In genomic region chr10:77022301-77023130, GRCm38 (mm10) we compare ENCODE assay signal across 17 mouse cellular contexts. TPM values are rescaled to one million over a fixed set of nuclear protein-coding genes. Genes with fewer than 3 reads are reported as not detected.
DNase-seq lines count a peak whose midpoint lies in the region; ATAC-seq and TF ChIP-seq lines count a peak whose summit lies in the region.
"Had no signal": no experiment of that assay in that cellular context is flagged by ENCODE, and none has a peak within 500 bp of the region (broad histone marks: within the 10 kb centered on the region; RNA-seq: fewer than 3 reads in every experiment).

No protein-coding gene starts in this region.

- no peak overlapping the region for H3K9ac ChIP-seq in liver, postnatal 0 days (replicated peaks)
- H3K9ac ChIP-seq in intestine, embryonic 15.5 days = no peak overlapping the region
- no peak overlapping the region for H3K9ac ChIP-seq in stomach, embryonic 15.5 days
- H3K9ac ChIP-seq: hindbrain, embryonic 12.5 days; limb, embryonic 15.5 days; lung, embryonic 14.5 days had no signal

- no peak overlapping the region for H3K4me3 ChIP-seq in liver, postnatal 0 days (ENCODE audit: low read depth, low read length)
- no peak overlapping the region for H3K4me3 ChIP-seq in intestine, embryonic 15.5 days (replicated peaks)
- H3K4me3 ChIP-seq in stomach, embryonic 15.5 days (replicated peaks) = no peak overlapping the region
- no peak overlapping the region for H3K4me3 ChIP-seq in hindbrain, embryonic 10.5 days
- H3K4me3 ChIP-seq: hindbrain, embryonic 12.5 days; limb, embryonic 15.5 days; midbrain, embryonic 13.5 days; myocyte had no signal

- no peaks in the 10 kb centered on the region for H3K36me3 ChIP-seq in liver, postnatal 0 days (replicated peaks; ENCODE audit: insufficient read depth, low read length)
- H3K36me3 ChIP-seq in intestine, embryonic 15.5 days = no peaks in the 10 kb centered on the region
- H3K36me3 ChIP-seq in stomach, embryonic 15.5 days = no peaks in the 10 kb centered on the region
- H3K36me3 ChIP-seq in hindbrain, embryonic 10.5 days = no peaks in the 10 kb centered on the region
- H3K36me3 ChIP-seq: hindbrain, embryonic 12.5 days; limb, embryonic 15.5 days; midbrain, embryonic 13.5 days had no signal

- ATAC-seq in liver, postnatal 0 days = peak; percentile 88
- ATAC-seq in intestine, embryonic 15.5 days = peak; percentile 74
- ATAC-seq in stomach, embryonic 15.5 days (ENCODE audit: insufficient read depth, low FRiP score, low read depth) = peak; percentile 37

- H3K4me1 ChIP-seq in liver, postnatal 0 days (ENCODE audit: insufficient read depth) = peaks cover 7% of the 10 kb centered on the region
- no peaks in the 10 kb centered on the region for H3K4me1 ChIP-seq in intestine, embryonic 15.5 days (replicated peaks)
- no peaks in the 10 kb centered on the region for H3K4me1 ChIP-seq in stomach, embryonic 15.5 days
- peaks cover 7% of the 10 kb centered on the region for H3K4me1 ChIP-seq in hindbrain, embryonic 10.5 days (replicated peaks)
- H3K4me1 ChIP-seq: hindbrain, embryonic 12.5 days; midbrain, embryonic 13.5 days had no signal

- no peaks in the 10 kb centered on the region for H3K9me3 ChIP-seq in liver, postnatal 0 days (ENCODE audit: low read length)
- H3K9me3 ChIP-seq in intestine, embryonic 15.5 days = no peaks in the 10 kb centered on the region
- H3K9me3 ChIP-seq in stomach, embryonic 15.5 days = no peaks in the 10 kb centered on the region
- H3K9me3 ChIP-seq in hindbrain, embryonic 10.5 days = no peaks in the 10 kb centered on the region
- H3K9me3 ChIP-seq: hindbrain, embryonic 12.5 days; limb, embryonic 15.5 days; midbrain, embryonic 13.5 days had no signal

- peak overlapping the region; percentile 69 for H3K27ac ChIP-seq in liver, postnatal 0 days (ENCODE audit: low read depth)
- H3K27ac ChIP-seq in intestine, embryonic 15.5 days = peak overlapping the region; percentile 36; the same call in 1 of the 2 replicates
- H3K27ac ChIP-seq in stomach, embryonic 15.5 days = no peak overlapping the region
- H3K27ac ChIP-seq in hindbrain, embryonic 10.5 days = no peak overlapping the region
- H3K27ac ChIP-seq: hindbrain, embryonic 12.5 days; limb, embryonic 15.5 days; midbrain, embryonic 13.5 days had no signal

- peak; percentile 74; the same call in 1 of the 2 replicates for TF ChIP-seq EP300 in liver, postnatal 0 days (IDR thresholded peaks at IDR 0.05; ENCODE audit: low read depth)

- no peaks in the 10 kb centered on the region for H3K27me3 ChIP-seq in liver, postnatal 0 days (ENCODE audit: insufficient read depth, low read length)
- no peaks in the 10 kb centered on the region for H3K27me3 ChIP-seq in intestine, embryonic 15.5 days (replicated peaks)
- no peaks in the 10 kb centered on the region for H3K27me3 ChIP-seq in stomach, embryonic 15.5 days (replicated peaks)
- H3K27me3 ChIP-seq in hindbrain, embryonic 10.5 days (ENCODE audit: insufficient read depth, poor library complexity, severe bottlenecking) = peaks cover 10% of the 10 kb centered on the region; the same call in 1 of the 2 replicates
- H3K27me3 ChIP-seq: hindbrain, embryonic 12.5 days; limb, embryonic 15.5 days; midbrain, embryonic 13.5 days had no signal

- no peak overlapping the region for H3K4me2 ChIP-seq in liver, postnatal 0 days (ENCODE audit: low read depth, low read length)
- H3K4me2 ChIP-seq in intestine, embryonic 15.5 days (replicated peaks) = no peak overlapping the region
- H3K4me2 ChIP-seq in stomach, embryonic 15.5 days = no peak overlapping the region

- 62% methylated on average over 13 of the region's 13 CpGs for WGBS in liver, postnatal 0 days (ENCODE audit: insufficient replicate concordance)
- WGBS in intestine, embryonic 15.5 days = 66% methylated on average over 13 of the region's 13 CpGs
- 68% methylated on average over 13 of the region's 13 CpGs for WGBS in stomach, embryonic 15.5 days
- 89% methylated on average over 13 of the region's 13 CpGs for WGBS in hindbrain, embryonic 10.5 days

- TF ChIP-seq CTCF in liver, postnatal 0 days (IDR thresholded peaks at IDR 0.05; ENCODE audit: low read depth) = no peak

- peak; percentile 47 for DNase-seq in liver, postnatal 0 days
- no peak for DNase-seq in liver
- DNase-seq in kidney, postnatal 10 days = peak; percentile 65
- DNase-seq in right cerebral cortex, adult 18-20 months = no peak
- no peak for DNase-seq in hindbrain, embryonic 10.5 days (ENCODE audit: low spot score)
- no peak for DNase-seq in heart, postnatal 10 days
- DNase-seq: cerebellum, postnatal 25 days; gastrocnemius, postnatal 10 days; lung, embryonic 14.5 days; lung, postnatal 4 days; thymus, postnatal 4 days had no signal

- intact Hi-C loops in heart, postnatal 10 days (cut with DNase I) = no loop called here

RNA-seq across cellular contexts. Expression of gene Slc19a1, which starts 9.5 kb away (rescaled TPM):
- 7.1 and 10.5 TPM in 2 replicates for polyA plus RNA-seq in liver, postnatal 0 days (2015; fragmentation: Nextera tagmentation; extraction: Ambion mirVana)
- 43.1 and 50.9 TPM in 2 replicates for polyA plus RNA-seq in intestine, embryonic 15.5 days (2015; fragmentation: Nextera tagmentation; extraction: Ambion mirVana)
- polyA plus RNA-seq in stomach, embryonic 15.5 days (2015; fragmentation: Nextera tagmentation; extraction: Ambion mirVana) = 33.9 and 34.3 TPM in 2 replicates
- polyA plus RNA-seq in hindbrain, embryonic 10.5 days (2016; fragmentation: Nextera tagmentation; extraction: Ambion mirVana) = 32.4 and 32.7 TPM in 2 replicates
- 1 to 10 TPM; 4.7 to 7.5 TPM for total RNA-seq in heart, postnatal 10 days (2021)

Comparison
In these comparisons a context has a peak if more than half of its experiments do, and no peak if none do; other contexts are left out.
1. DNase-seq: peak in liver, postnatal 0 days (single experiment) and kidney, postnatal 10 days (single experiment); none in liver (single experiment), right cerebral cortex, adult 18-20 months (single experiment), hindbrain, embryonic 10.5 days (single experiment) and heart, postnatal 10 days (0 of 2).
2. ATAC-seq: peak in every context shown above with its lines; median percentile 88 in liver, postnatal 0 days; 74 in intestine, embryonic 15.5 days; 37 in stomach, embryonic 15.5 days.
3. H3K27ac ChIP-seq: peak in liver, postnatal 0 days (single experiment) and intestine, embryonic 15.5 days (single experiment); none in stomach, embryonic 15.5 days (single experiment) and hindbrain, embryonic 10.5 days (single experiment).